Mouse (Mus musculus) MEL (cell line): ENCODE measurements around the gene Fam76a. TPM values are rescaled to one million over a fixed set of nuclear protein-coding genes. Genes with fewer than 3 reads are reported as not detected.
A peak's percentile ranks its signal among the peaks of the same experiment; 100 is the strongest.

ENCODE experiments used
- DNase-seq: peaks from one replicate; pipeline ENCODE4 v3.0.0; 2011; ENCODE audit warnings: low read depth, low spot score
- H3K27ac ChIP-seq: 2 replicates; pipeline ENCODE4 v1.5.1; 2012; ENCODE audit warnings: low read depth, mild to moderate bottlenecking, control low read depth, low read length, moderate library complexity; ENCODE audit not compliant: control insufficient read depth
- H3K27me3 ChIP-seq, 2 experiments: fragments of 150-350 bp in 1 of 2; sonication (generic) in 1 of 2; 2 replicates each; pipeline ENCODE4 v1.6.1; 2012; ENCODE audit warnings: low read length in 2 of 2, mild to moderate bottlenecking in 2 of 2, improper control_type of control experiment in 1 of 2, moderate library complexity in 1 of 2; ENCODE audit not compliant: insufficient read depth in 2 of 2, control insufficient read depth in 1 of 2
- H3K36me3 ChIP-seq, 2 experiments: 2 replicates each; pipeline ENCODE4 v1.6.1; 2012 to 2014; ENCODE audit warnings: low read length in 2 of 2, improper control_type of control experiment in 1 of 2, inconsistent platforms in 1 of 2, mild to moderate bottlenecking in 1 of 2; ENCODE audit not compliant: insufficient read depth in 2 of 2, control insufficient read depth in 1 of 2
- H3K4me1 ChIP-seq, 2 experiments: fragments of 150-350 bp in 1 of 2; sonication (generic) in 1 of 2; 2 replicates each; pipeline ENCODE4 v1.6.1; 2012; ENCODE audit warnings: low read length in 2 of 2, improper control_type of control experiment in 1 of 2, mild to moderate bottlenecking in 1 of 2; ENCODE audit not compliant: insufficient read depth in 2 of 2, control insufficient read depth in 1 of 2
- H3K4me3 ChIP-seq, 2 experiments: fragments of 150-350 bp in 1 of 2; sonication (generic) in 1 of 2; 2 replicates each; pipeline ENCODE4 v1.5.1; 2012; ENCODE audit warnings: low read depth in 2 of 2, low read length in 2 of 2, mild to moderate bottlenecking in 2 of 2, moderate library complexity in 2 of 2, control low read depth in 1 of 2, improper control_type of control experiment in 1 of 2; ENCODE audit not compliant: control insufficient read depth in 1 of 2, insufficient read depth in 1 of 2
- H3K79me2 ChIP-seq: 2 replicates; pipeline ENCODE4 v1.6.1; 2012; ENCODE audit warnings: mild to moderate bottlenecking, low read length, moderate library complexity; ENCODE audit not compliant: control insufficient read depth, poor library complexity, insufficient read depth
- H3K9ac ChIP-seq: 2 replicates; pipeline ENCODE4 v1.6.1; 2012; ENCODE audit warnings: low read depth, mild to moderate bottlenecking, control low read depth, low read length, moderate library complexity; ENCODE audit not compliant: control insufficient read depth, poor library complexity, severe bottlenecking
- H3K9me3 ChIP-seq: fragments of 150-350 bp; sonication (generic); replicated peaks from 2 replicates; pipeline ENCODE4 v1.6.1; 2012; ENCODE audit warnings: mild to moderate bottlenecking, low read length, improper control_type of control experiment, moderate library complexity; ENCODE audit not compliant: insufficient read depth
- BHLHE40 ChIP-seq: IDR thresholded peaks from 2 replicates; pipeline ENCODE4 v1.6.1; 2012; ENCODE audit warnings: low read depth, mild to moderate bottlenecking, inconsistent platforms, low read length, improper control_type of control experiment, borderline replicate concordance
- CHD1 ChIP-seq: IDR thresholded peaks from 2 replicates; pipeline ENCODE4 v1.6.1; 2012; ENCODE audit warnings: low read depth, mild to moderate bottlenecking, inconsistent platforms, low read length, improper control_type of control experiment
- CHD2 ChIP-seq: IDR thresholded peaks from 2 replicates; pipeline ENCODE4 v1.6.1; 2011; ENCODE audit warnings: low read length, improper control_type of control experiment
- CTCF ChIP-seq, 3 experiments: IDR thresholded peaks in 2 of 3; conservative IDR thresholded peaks in 1 of 3; 2 replicates each; pipeline ENCODE4 v1.5.1; 2011 to 2012; ENCODE audit warnings: low read length in 3 of 3, low read depth in 2 of 3, mild to moderate bottlenecking in 2 of 3, improper control_type of control experiment in 1 of 3, inconsistent platforms in 1 of 3, mixed read lengths in 1 of 3, moderate library complexity in 1 of 3; ENCODE audit not compliant: control insufficient read depth in 1 of 3, insufficient read depth in 1 of 3, poor library complexity in 1 of 3, severe bottlenecking in 1 of 3
- E2F4 ChIP-seq: IDR thresholded peaks from 2 replicates; pipeline ENCODE4 v1.6.1; 2011; ENCODE audit warnings: low read depth, low read length, improper control_type of control experiment, borderline replicate concordance
- ELF1 ChIP-seq: IDR thresholded peaks from 2 replicates; pipeline ENCODE4 v1.6.1; 2014; ENCODE audit warnings: low read depth, mild to moderate bottlenecking, inconsistent platforms, low read length, improper control_type of control experiment, moderate library complexity
- EP300 ChIP-seq, 2 experiments: IDR thresholded peaks; 2 replicates each; pipeline ENCODE4 v1.6.1; 2011; ENCODE audit warnings: improper control_type of control experiment in 2 of 2, low read length in 2 of 2, low read depth in 1 of 2, mild to moderate bottlenecking in 1 of 2
- ETS1 ChIP-seq: IDR thresholded peaks from 2 replicates; pipeline ENCODE4 v1.6.1; 2012; ENCODE audit warnings: low read depth, mild to moderate bottlenecking, inconsistent platforms, low read length, improper control_type of control experiment, moderate library complexity
- GABPA ChIP-seq: IDR thresholded peaks from 2 replicates; pipeline ENCODE4 v1.6.1; 2012; ENCODE audit warnings: low read depth, mild to moderate bottlenecking, inconsistent platforms, low read length, improper control_type of control experiment, moderate library complexity
- GATA1 ChIP-seq: IDR thresholded peaks from 2 replicates; pipeline ENCODE4 v1.6.1; 2011; ENCODE audit warnings: low read depth, low read length, improper control_type of control experiment
- HCFC1 ChIP-seq: IDR thresholded peaks from 2 replicates; pipeline ENCODE4 v1.6.1; 2012; ENCODE audit warnings: low read depth, mild to moderate bottlenecking, inconsistent platforms, low read length, improper control_type of control experiment, moderate library complexity
- JUND ChIP-seq: IDR thresholded peaks from 2 replicates; pipeline ENCODE4 v1.6.1; 2011; ENCODE audit warnings: low read depth, mild to moderate bottlenecking, improper control_type of control experiment, low read length
- KAT2A ChIP-seq: conservative IDR thresholded peaks from 2 replicates; pipeline ENCODE4 v1.6.1; 2012; ENCODE audit warnings: low read depth, low read length, improper control_type of control experiment, inconsistent platforms
- MAFK ChIP-seq: IDR thresholded peaks from 2 replicates; pipeline ENCODE4 v1.6.1; 2011; ENCODE audit warnings: low read depth, mild to moderate bottlenecking, low read length, improper control_type of control experiment, borderline replicate concordance
- MAX ChIP-seq: IDR thresholded peaks from 2 replicates; pipeline ENCODE4 v1.6.1; 2011; ENCODE audit warnings: low read length, improper control_type of control experiment
- MAZ ChIP-seq: IDR thresholded peaks from 2 replicates; pipeline ENCODE4 v1.6.1; 2012; ENCODE audit warnings: low read depth, mild to moderate bottlenecking, inconsistent platforms, low read length, improper control_type of control experiment
- MEF2A ChIP-seq: IDR thresholded peaks from 2 replicates; pipeline ENCODE4 v1.6.1; 2014; ENCODE audit warnings: low read depth, mild to moderate bottlenecking, inconsistent platforms, low read length, improper control_type of control experiment; ENCODE audit not compliant: poor library complexity, insufficient replicate concordance, severe bottlenecking; ENCODE audit errors: extremely low read depth
- MXI1 ChIP-seq: IDR thresholded peaks from 2 replicates; pipeline ENCODE4 v1.6.1; 2011; ENCODE audit warnings: mild to moderate bottlenecking, low read depth, low read length, improper control_type of control experiment
- MYB ChIP-seq: IDR thresholded peaks from 2 replicates; pipeline ENCODE4 v1.6.1; 2011; ENCODE audit warnings: mild to moderate bottlenecking, low read depth, low read length, improper control_type of control experiment
- MYC ChIP-seq: IDR thresholded peaks from 2 replicates; pipeline ENCODE4 v1.6.1; 2011; ENCODE audit warnings: low read depth, mild to moderate bottlenecking, low read length, improper control_type of control experiment, moderate library complexity
- NELFE ChIP-seq: IDR thresholded peaks from 2 replicates; pipeline ENCODE4 v1.6.1; 2011; ENCODE audit warnings: low read depth, low read length, improper control_type of control experiment
- POLR2A ChIP-seq, 2 experiments: IDR thresholded peaks; 2 replicates each; pipeline ENCODE4 v1.6.1; 2011 to 2012; ENCODE audit warnings: low read length in 2 of 2, mild to moderate bottlenecking in 2 of 2, control low read depth in 1 of 2, improper control_type of control experiment in 1 of 2, low read depth in 1 of 2, moderate library complexity in 1 of 2; ENCODE audit not compliant: control insufficient read depth in 1 of 2, insufficient read depth in 1 of 2, poor library complexity in 1 of 2
- POLR2AphosphoS2 ChIP-seq: IDR thresholded peaks from 2 replicates; pipeline ENCODE4 v1.6.1; 2011; ENCODE audit warnings: low read length, improper control_type of control experiment
- POLR2AphosphoS5 ChIP-seq: IDR thresholded peaks from 2 replicates; pipeline ENCODE4 v1.6.1; 2012; ENCODE audit warnings: low read depth, borderline replicate concordance, mild to moderate bottlenecking, inconsistent platforms, low read length, moderate library complexity, mixed read lengths
- RAD21 ChIP-seq: IDR thresholded peaks from 2 replicates; pipeline ENCODE4 v1.6.1; 2011; ENCODE audit warnings: mild to moderate bottlenecking, low read depth, low read length, improper control_type of control experiment
- RCOR1 ChIP-seq: IDR thresholded peaks from 2 replicates; pipeline ENCODE4 v1.6.1; 2012; ENCODE audit warnings: low read depth, mild to moderate bottlenecking, inconsistent platforms, low read length, improper control_type of control experiment
- SIN3A ChIP-seq: IDR thresholded peaks from 2 replicates; pipeline ENCODE4 v1.6.1; 2012; ENCODE audit warnings: low read length, improper control_type of control experiment, inconsistent platforms
- SMC3 ChIP-seq: IDR thresholded peaks from 2 replicates; pipeline ENCODE4 v1.6.1; 2011; ENCODE audit warnings: low read depth, low read length, improper control_type of control experiment
- TAL1 ChIP-seq: IDR thresholded peaks from 2 replicates; pipeline ENCODE4 v1.6.1; 2012; ENCODE audit warnings: mild to moderate bottlenecking, inconsistent platforms, low read length, moderate library complexity, mixed read lengths
- TBP ChIP-seq: IDR thresholded peaks from 2 replicates; pipeline ENCODE4 v1.8.0; 2011; ENCODE audit warnings: low read depth, low read length, improper control_type of control experiment
- TCF12 ChIP-seq: IDR thresholded peaks from 2 replicates; pipeline ENCODE4 v1.6.1; 2014; ENCODE audit warnings: low read depth, mild to moderate bottlenecking, inconsistent platforms, low read length, improper control_type of control experiment, moderate library complexity
- UBTF ChIP-seq: IDR thresholded peaks from 2 replicates; pipeline ENCODE4 v1.6.1; 2012; ENCODE audit warnings: low read depth, mild to moderate bottlenecking, inconsistent platforms, low read length, improper control_type of control experiment, moderate library complexity, borderline replicate concordance; ENCODE audit not compliant: insufficient read depth
- USF1 ChIP-seq: IDR thresholded peaks from 2 replicates; pipeline ENCODE4 v1.6.1; 2014; ENCODE audit warnings: low read depth, mild to moderate bottlenecking, inconsistent platforms, low read length, improper control_type of control experiment, moderate library complexity
- USF2 ChIP-seq, 2 experiments: IDR thresholded peaks; 2 replicates each; pipeline ENCODE4 v1.6.1; 2011 to 2012; ENCODE audit warnings: improper control_type of control experiment in 2 of 2, low read length in 2 of 2, borderline replicate concordance in 1 of 2, inconsistent platforms in 1 of 2, low read depth in 1 of 2, mild to moderate bottlenecking in 1 of 2; ENCODE audit not compliant: insufficient read depth in 1 of 2
- ZKSCAN1 ChIP-seq: IDR thresholded peaks from 2 replicates; pipeline ENCODE4 v1.6.1; 2012; ENCODE audit warnings: low read depth, mild to moderate bottlenecking, inconsistent platforms, low read length, improper control_type of control experiment, moderate library complexity
- ZMIZ1 ChIP-seq: IDR thresholded peaks from 2 replicates; pipeline ENCODE4 v1.6.1; 2012; ENCODE audit warnings: low read depth, mild to moderate bottlenecking, inconsistent platforms, low read length, improper control_type of control experiment, moderate library complexity
- ZNF384 ChIP-seq: IDR thresholded peaks from 2 replicates; pipeline ENCODE4 v1.6.1; 2012; ENCODE audit warnings: low read depth, mild to moderate bottlenecking, inconsistent platforms, low read length, improper control_type of control experiment
- polyA plus RNA-seq, 2 experiments: library from polyadenylated mRNA; stranded (reverse) in 1 of 2; unstranded in 1 of 2; fragments of >175 nt in 1 of 2; fragments of >200 nt in 1 of 2; gene quantifications; 2 replicates each; pipeline versions ENCODE4 v1.2.1 to v1.2.4; 2012; ENCODE audit warnings: low replicate concordance in 2 of 2, low read depth in 1 of 2; ENCODE audit not compliant: insufficient read length in 2 of 2, insufficient read depth in 1 of 2, missing spikeins in 1 of 2
- total RNA-seq: library from RNA; depleted of rRNA; stranded (reverse); fragments of 300-350 nt; gene quantifications from 2 replicates; pipeline ENCODE4 v1.2.3, GENCODE M21; 2012; rRNA removed

Gene Fam76a
- total RNA-seq (7.5 and 8.4 TPM in 2 replicates), polyA plus RNA-seq (10 to 100 TPM in 1 of 2 experiments, not detected in 1; 15.4 TPM)

DNA sequence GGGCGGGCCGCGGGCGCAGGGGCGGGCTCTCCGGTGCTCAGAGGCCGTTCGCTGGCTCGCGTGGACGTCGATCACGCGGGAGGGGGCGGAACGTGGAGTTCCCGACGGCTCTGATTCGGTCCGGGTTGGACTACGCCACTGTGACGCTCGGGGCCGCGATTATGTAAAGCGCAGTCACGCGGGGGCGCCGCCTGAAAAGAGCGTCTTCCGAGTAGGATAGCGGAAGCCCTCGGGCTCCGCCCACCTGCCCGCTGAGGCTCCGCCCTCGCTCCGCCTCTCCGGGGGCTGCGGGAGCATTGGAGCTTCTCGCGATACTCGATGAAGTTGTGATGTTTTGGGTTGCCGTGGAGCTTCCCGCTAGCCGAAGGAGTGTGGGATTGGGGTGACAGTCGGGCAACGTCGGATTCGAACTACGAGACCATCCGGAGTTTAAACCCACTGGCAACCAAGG lies at the start of gene Fam76a:
Gene Fam76a, minus strand, starts transcription at position 1 of the 451 bp plus-strand sequence.
- Histone ChIP-seq H3K4me3 (peak within 1 kb of the TSS; percentile 70 to 100), H3K27ac (peak within 1 kb of the TSS; percentile 41), H3K4me1 (peaks cover 0 to 3% of the 10 kb centered on the region in 2 experiments; a peak in 2 of 4 replicates), H3K36me3 (peaks cover 1 to 9% of the 10 kb centered on the region in 2 experiments; a peak in 2 of 4 replicates), H3K9ac (peak within 1 kb of the TSS; percentile 84), H3K9me3 (no peaks in the 10 kb centered on the region), H3K79me2 (peaks cover 3% of the 10 kb centered on the region; the same call in 1 of the 2 replicates), H3K27me3 (peaks cover 9% of the 10 kb centered on the region in 2 experiments)
- peak; percentile 99 for DNase-seq
- TF ChIP-seq TCF12 (no peak), MEF2A (no peak), MYC (no peak), ETS1 (no peak; the same call in 1 of the 2 replicates), BHLHE40 (0 out of 2 replicates have a peak, but pooled peaks have one; percentile 21), USF1 (peak; percentile 85), UBTF (no peak), CHD2 (peak; percentile 100), POLR2AphosphoS5 (no peak), HCFC1 (peak; percentile 79), MXI1 (peak; percentile 81), CHD1 (no peak), MAX (peak; percentile 64), CTCF (IDR thresholded peaks at IDR 0.05 in 2 of 3, conservative IDR thresholded peaks at IDR 0.05 in 1 of 3; ENCODE audit: control insufficient read depth in 1 of 3, insufficient read depth in 1 of 3, low read depth in 2 of 3, low read length in 3 of 3, poor library complexity in 1 of 3, severe bottlenecking in 1 of 3) (no peak), MYB (no peak), RAD21 (no peak), MAFK (no peak), RCOR1 (no peak), NELFE (no peak), E2F4 (no peak), ELF1 (peak; percentile 90), ZKSCAN1 (no peak), TAL1 (no peak), GATA1 (no peak), ZMIZ1 (no peak), KAT2A (no peak; the same call in 1 of the 2 replicates), ZNF384 (no peak), USF2 (IDR thresholded peaks at IDR 0.05; ENCODE audit: borderline replicate concordance in 1 of 2, insufficient read depth in 1 of 2, low read depth in 1 of 2, low read length in 2 of 2) (no peak), SIN3A (peak; percentile 89), POLR2A (IDR thresholded peaks at IDR 0.05; ENCODE audit: control insufficient read depth in 1 of 2, insufficient read depth in 1 of 2, low read depth in 1 of 2, low read length in 2 of 2, poor library complexity in 1 of 2) (peak; percentile 47 to 57; a peak in 3 of 4 replicates), MAZ (no peak), EP300 (IDR thresholded peaks at IDR 0.05; ENCODE audit: low read depth in 1 of 2, low read length in 2 of 2) (no peak), POLR2AphosphoS2 (no peak), JUND (no peak), GABPA (no peak), TBP (no peak), SMC3 (no peak)
